Mouse (Mus musculus) testis, adult 10 weeks (tissue): ENCODE measurements around the gene Capg. TPM values are rescaled to one million over a fixed set of nuclear protein-coding genes. Genes with fewer than 3 reads are reported as not detected.

Experiments
- polyA plus RNA-seq: library from polyadenylated mRNA; stranded (reverse); fragments of 350-450 nt; fragmentation: Illumina TruSeq; extraction: RNeasy Lipid Tissue Mini Kit (QIAGEN cat#74804); gene quantifications from one replicate; pipeline ENCODE4 v1.2.3, GENCODE M21; 2014; ENCODE audit warnings: low read depth, low replicate concordance

Capg gene
- not detected for polyA plus RNA-seq

DNA sequence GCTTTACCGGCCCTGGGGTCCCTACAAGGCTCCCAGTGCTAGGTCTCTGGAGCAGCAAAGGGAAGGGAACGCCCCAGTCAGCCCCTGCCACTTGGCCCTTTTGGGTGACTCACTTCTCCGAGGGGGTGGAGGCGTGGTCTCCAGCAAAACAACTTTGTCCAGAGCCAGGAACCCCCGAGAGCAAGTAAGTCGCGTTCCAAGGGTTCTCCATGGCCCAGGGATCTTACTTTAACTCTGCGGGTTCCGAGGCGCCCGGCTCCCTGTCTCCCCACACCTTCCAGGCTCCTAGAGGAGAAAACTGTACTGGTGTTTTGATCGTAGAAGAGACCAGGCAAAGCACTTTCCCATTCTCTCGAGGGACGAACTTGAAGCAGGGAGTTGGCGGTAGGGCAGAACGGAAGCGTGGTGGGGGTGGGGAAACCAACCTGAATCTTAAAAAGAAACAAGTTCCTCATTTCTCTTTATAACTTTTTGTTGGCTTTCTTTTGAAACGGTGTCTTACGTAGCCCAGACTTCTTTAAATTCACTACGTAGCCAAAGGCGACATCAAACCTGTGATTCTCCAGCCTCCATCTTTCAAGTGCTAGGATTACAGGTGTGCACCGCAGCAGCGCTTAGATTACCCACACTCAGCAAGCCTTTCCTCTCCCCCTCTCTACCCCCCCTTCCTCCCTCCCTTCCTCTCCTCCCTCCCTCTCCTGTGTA lies at the start of gene Capg:
Gene Capg (plus strand): TSS at position 109 of the 705 bp plus-strand sequence.

DNA sequence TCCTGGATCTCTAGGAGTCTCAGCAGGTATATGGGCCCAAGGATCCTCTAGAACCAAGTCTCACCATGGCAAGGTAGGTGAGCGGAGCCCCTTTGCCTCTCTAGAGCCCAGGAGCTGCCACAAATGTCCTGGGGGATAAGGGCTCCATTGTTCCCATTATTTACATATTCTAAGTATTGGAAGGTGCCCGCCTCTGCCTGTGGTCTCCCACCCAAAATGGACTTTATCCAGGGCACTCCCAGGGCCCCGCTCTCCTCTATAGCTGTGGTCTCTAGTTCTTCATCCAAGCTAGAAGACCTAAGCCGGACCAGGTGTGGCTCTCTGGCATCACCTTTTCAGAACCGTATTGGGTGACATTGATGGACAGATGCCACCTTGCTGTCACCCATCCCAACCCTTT lies 22.6 kb upstream of the Capg start, which contains the start of gene Sh2d6:
Gene Sh2d6 (minus strand): TSS at position 101 of the 400 bp plus-strand sequence.

DNA sequence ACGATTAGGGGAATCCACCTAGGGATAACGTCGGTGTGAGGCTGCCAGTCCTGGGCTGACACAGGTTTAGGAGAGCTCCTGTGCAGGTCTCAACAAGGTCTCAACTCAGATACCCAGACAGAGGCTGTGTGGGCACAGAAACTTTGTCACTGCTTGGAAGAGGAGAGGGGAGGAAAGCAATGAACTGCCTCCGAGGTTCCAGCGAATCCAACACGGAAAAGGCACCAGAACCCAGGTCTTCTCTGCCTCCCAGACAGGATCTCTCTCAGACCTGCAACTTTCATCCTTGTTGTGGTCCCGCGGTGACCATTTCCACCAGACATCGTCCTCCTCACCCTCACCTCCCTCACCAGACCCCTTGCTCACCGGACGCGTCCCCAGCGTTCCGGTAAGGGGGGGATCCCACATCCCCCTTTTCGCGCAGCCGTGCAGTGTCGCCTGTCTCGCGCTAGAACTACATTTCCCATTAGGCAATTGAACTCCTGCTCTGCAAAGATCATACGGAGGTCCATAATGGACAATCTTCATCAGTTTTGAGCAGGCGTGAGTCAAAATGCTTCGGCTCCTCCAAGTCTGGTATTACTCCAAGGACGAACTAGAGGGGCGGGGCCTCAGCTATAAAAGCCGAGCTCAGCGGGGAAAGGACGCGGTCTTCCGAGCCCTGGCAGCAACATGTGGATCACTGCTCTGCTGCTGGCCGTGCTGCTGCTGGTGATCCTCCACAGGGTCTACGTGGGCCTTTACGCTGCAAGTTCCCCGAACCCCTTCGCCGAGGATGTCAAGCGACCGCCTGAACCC lies 54.0 kb downstream of the Capg start, which contains the start of the genes Elmod3 and Retsat:
Gene Elmod3 (minus strand): TSS at position 458 of the 798 bp plus-strand sequence.
Gene Retsat (plus strand): TSS at position 520 of the 798 bp plus-strand sequence.

Other genes with a start within 250 kb of the Capg start
- gene Sftpb, start 239.8 kb upstream of the Capg start, polyA plus RNA-seq = not detected
- 55.5 TPM for gene Usp39, start 199.2 kb upstream of the Capg start, polyA plus RNA-seq
- 28.5 TPM for gene 0610030E20Rik, start 197.1 kb upstream of the Capg start, polyA plus RNA-seq
- gene Tmem150a, start 188.9 kb upstream of the Capg start, polyA plus RNA-seq = not detected
- gene Rnf181, start 177.4 kb upstream of the Capg start, polyA plus RNA-seq = 223 TPM
- gene Vamp5, start 163.9 kb upstream of the Capg start, polyA plus RNA-seq = 3.2 TPM
- 8.0 TPM for gene Vamp8, start 153.7 kb upstream of the Capg start, polyA plus RNA-seq
- gene Ggcx, start 130.1 kb upstream of the Capg start, polyA plus RNA-seq = 2.5 TPM
- gene Mat2a, start 104.8 kb upstream of the Capg start, polyA plus RNA-seq = 221 TPM
- gene Sh2d6, start 22.7 kb upstream of the Capg start, polyA plus RNA-seq = 2.9 TPM
- gene Elmod3, start 54.0 kb downstream of the Capg start, polyA plus RNA-seq = 16.7 TPM
- 3.8 TPM for gene Retsat, start 54.1 kb downstream of the Capg start, polyA plus RNA-seq
- 93.1 TPM for gene Tgoln1, start 72.6 kb downstream of the Capg start, polyA plus RNA-seq
- 0.21 TPM for gene Tcf7l1, start 244.9 kb downstream of the Capg start, polyA plus RNA-seq